Mouse (Mus musculus) adrenal gland, adult 8-10 months (tissue): ENCODE measurements at regions not wholly inside any gene's neighbourhood (a gene's known extent, or its start where the extent isn't known, plus 50 kb on each side); places are given as distances from the start of the nearest gene placed in this dataset.

Experiments used
- DNase-seq: peaks from one replicate; pipeline ENCODE4 v3.0.0; 2022

GRCm38 (mm10) chr6:99893936-99894335 lies 167.7 kb upstream of the Prok2 start:
- no peak for DNase-seq

GRCm38 (mm10) chr6:99892204-99892603 lies 166.0 kb upstream of the Prok2 start:
- DNase-seq, result no peak

GRCm38 (mm10) chr6:99891790-99892189 lies 165.6 kb upstream of the Prok2 start:
- no peak for DNase-seq

GRCm38 (mm10) chr6:99890805-99891204 lies 164.6 kb upstream of the Prok2 start:
- DNase-seq, result no peak

- no peak for DNase-seq
Measured at GRCm38 (mm10) chr6:99889055-99889454, 162.9 kb upstream of the Prok2 start.

- DNase-seq, result no peak
Measured at GRCm38 (mm10) chr6:99887904-99888303, 161.7 kb upstream of the Prok2 start.

- no peak for DNase-seq
Measured at GRCm38 (mm10) chr6:99884755-99885154, 158.6 kb upstream of the Prok2 start.

- no peak for DNase-seq
Measured at GRCm38 (mm10) chr6:99884054-99884453, 157.9 kb upstream of the Prok2 start.

GRCm38 (mm10) chr6:99881606-99882005 lies 155.4 kb upstream of the Prok2 start:
- DNase-seq, result no peak

GRCm38 (mm10) chr6:99874852-99875251 lies 148.7 kb upstream of the Prok2 start:
- no peak for DNase-seq

GRCm38 (mm10) chr6:99874029-99874428 lies 147.8 kb upstream of the Prok2 start:
- no peak for DNase-seq

- DNase-seq, result no peak
Measured at GRCm38 (mm10) chr6:99866061-99866460, 139.9 kb upstream of the Prok2 start.

- DNase-seq, result no peak
Measured at GRCm38 (mm10) chr6:99864949-99865348, 138.8 kb upstream of the Prok2 start.

- DNase-seq, result no peak
Measured at GRCm38 (mm10) chr6:99863418-99863817, 137.2 kb upstream of the Prok2 start.

GRCm38 (mm10) chr6:99857411-99857810 lies 131.2 kb upstream of the Prok2 start:
- no peak for DNase-seq

GRCm38 (mm10) chr6:99853716-99854115 lies 127.5 kb upstream of the Prok2 start:
- DNase-seq, result no peak

- peak; percentile 57 for DNase-seq
Measured at GRCm38 (mm10) chr6:99850706-99851105, 124.5 kb upstream of the Prok2 start.

- no peak for DNase-seq
Measured at GRCm38 (mm10) chr6:99845508-99845846, 119.3 kb upstream of the Prok2 start.

- DNase-seq, result no peak
Measured at GRCm38 (mm10) chr6:99844775-99845507, 118.7 kb upstream of the Prok2 start.

GRCm38 (mm10) chr6:99843507-99843906 lies 117.3 kb upstream of the Prok2 start:
- DNase-seq, result no peak

GRCm38 (mm10) chr6:99842723-99843122 lies 116.5 kb upstream of the Prok2 start:
- DNase-seq, result no peak

- DNase-seq, result no peak
Measured at GRCm38 (mm10) chr6:99840823-99841222, 114.6 kb upstream of the Prok2 start.

GRCm38 (mm10) chr6:99833323-99833722 lies 107.1 kb upstream of the Prok2 start:
- DNase-seq, result peak; percentile 78

GRCm38 (mm10) chr6:99827625-99828024 lies 101.4 kb upstream of the Prok2 start:
- DNase-seq, result no peak

- DNase-seq, result no peak
Measured at GRCm38 (mm10) chr6:99824808-99825207, 98.6 kb upstream of the Prok2 start.
